In the genomic region with DNA sequence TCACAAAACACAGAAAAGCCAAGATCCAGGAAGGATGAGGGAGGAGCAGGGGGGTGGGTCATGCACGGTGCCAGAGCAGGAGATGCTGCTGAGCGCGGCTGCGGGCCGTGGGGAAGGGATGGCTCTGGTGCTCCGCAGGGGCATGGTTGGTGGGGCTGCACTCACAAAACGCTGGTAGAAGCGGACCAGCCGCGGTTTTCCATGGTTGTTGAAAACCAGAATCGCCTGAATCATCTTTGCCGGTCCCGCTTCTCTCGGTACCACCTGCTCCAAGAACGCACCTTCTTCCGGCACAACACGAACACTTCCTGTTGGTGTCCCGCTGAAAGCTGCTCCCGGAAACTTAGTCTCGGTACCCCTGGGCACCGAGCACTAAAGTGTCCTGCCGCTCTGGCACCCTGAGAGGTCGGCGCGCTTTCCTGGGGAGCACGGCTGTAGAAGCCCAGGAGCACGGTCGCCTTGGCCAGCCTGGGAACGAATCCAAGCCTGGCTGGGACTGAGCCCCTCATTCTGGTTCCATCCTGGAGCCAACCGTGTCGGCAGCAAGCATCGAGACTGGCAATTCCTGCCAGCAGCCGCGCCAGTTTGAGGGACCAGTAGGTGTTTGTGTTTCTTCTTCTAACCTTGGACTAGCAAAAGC, we compare ENCODE assay signal across 8 mouse cellular contexts. TPM values are rescaled to one million over a fixed set of nuclear protein-coding genes. Genes with fewer than 3 reads are reported as not detected.
DNase-seq lines count a peak whose midpoint lies in the region; ATAC-seq lines count a peak whose summit lies in the region.

A gene (minus strand): TSS at position 306 of the 640 bp plus-strand sequence.

- no peaks in the 10 kb centered on the region for H3K27me3 ChIP-seq in heart, embryonic 10.5 days (ENCODE audit: insufficient read depth, poor library complexity, severe bottlenecking)
- no peaks in the 10 kb centered on the region for H3K27me3 ChIP-seq in kidney, embryonic 15.5 days

- under 1% methylated on average over 34 of the region's 34 CpGs for WGBS in heart, embryonic 10.5 days
- under 1% methylated on average over 34 of the region's 34 CpGs for WGBS in kidney, embryonic 15.5 days

- peak within 1 kb of the TSS; percentile 93 for H3K4me3 ChIP-seq in heart, embryonic 10.5 days
- H3K4me3 ChIP-seq in kidney, embryonic 15.5 days (replicated peaks), result peak within 1 kb of the TSS; percentile 95

- no peaks in the 10 kb centered on the region for H3K9me3 ChIP-seq in heart, embryonic 10.5 days
- no peaks in the 10 kb centered on the region for H3K9me3 ChIP-seq in kidney, embryonic 15.5 days (replicated peaks)

- H3K4me2 ChIP-seq in kidney, embryonic 15.5 days, result peak within 1 kb of the TSS; percentile 71

- H3K36me3 ChIP-seq in heart, embryonic 10.5 days, result peaks cover 10% of the 10 kb centered on the region
- peaks cover 12% of the 10 kb centered on the region for H3K36me3 ChIP-seq in kidney, embryonic 15.5 days

- peak; percentile 93 for ATAC-seq in erythroblast, adult 5-6 weeks (replicated peaks; ENCODE audit: low FRiP score, poor library complexity, severe bottlenecking)
- peak; percentile 96 for ATAC-seq in kidney, embryonic 15.5 days (replicated peaks; ENCODE audit: low FRiP score)
- ATAC-seq in monocyte, adult 5-6 weeks (replicated peaks; ENCODE audit: insufficient number of reproducible peaks, low FRiP score, low TSS enrichment, poor library complexity, severe bottlenecking), result peak; percentile 97

- peak within 1 kb of the TSS; percentile 82 for H3K9ac ChIP-seq in kidney, embryonic 15.5 days

- H3K27ac ChIP-seq in heart, embryonic 10.5 days, result peak within 1 kb of the TSS; percentile 91
- H3K27ac ChIP-seq in kidney, embryonic 15.5 days, result peak within 1 kb of the TSS; percentile 83

- peak; percentile 87 to 89 for DNase-seq in B cell, adult 2 months
- DNase-seq in brain, adult 2 months (ENCODE audit: low read depth, low spot score), result peak; percentile 97
- peak; percentile 96 for DNase-seq in heart, embryonic 10.5 days (ENCODE audit: low spot score)
- DNase-seq in liver, result peak; percentile 87
- DNase-seq in spleen, postnatal 4 days (ENCODE audit: low spot score in 2 of 2), result peak; percentile 82 to 90

- H3K4me1 ChIP-seq in heart, embryonic 10.5 days, result 0 out of 2 replicates have a peak, but pooled peaks cover 4% of the 10 kb centered on the region
- H3K4me1 ChIP-seq in kidney, embryonic 15.5 days, result peaks cover 7% of the 10 kb centered on the region

RNA-seq across cellular contexts. Expression of the gene that starts here (rescaled TPM):
- total RNA-seq in erythroblast, adult 5-6 weeks (2015; ENCODE audit: low replicate concordance), result 4.6 and 5.6 TPM in 2 replicates
- total RNA-seq in erythroblast, adult 5-6 weeks (2017; ENCODE audit: low replicate concordance), result 1.4 and 1.6 TPM in 2 replicates
- 37.7 and 41.3 TPM in 2 replicates for polyA plus RNA-seq in heart, embryonic 10.5 days (2016; fragmentation: Nextera tagmentation; extraction: Ambion mirVana)
- 36.6 and 43.2 TPM in 2 replicates for polyA plus RNA-seq in kidney, embryonic 15.5 days (2015; fragmentation: Nextera tagmentation; extraction: Ambion mirVana)
- total RNA-seq in monocyte, adult 5-6 weeks (2017), result 5.0 to 7.7 TPM (median 6.6 TPM) in 3 replicates

Comparison
In these comparisons a context has a peak if more than half of its experiments do, and no peak if none do; other contexts are left out.
1. Peak in every context shown above with its lines: DNase-seq, ATAC-seq, H3K4me3 ChIP-seq and H3K27ac ChIP-seq.